Mouse (Mus musculus) adrenal gland, adult (tissue): ENCODE measurements around the gene Mgam.
"Not testable (repeated sequence)": the region's sequence is repeated elsewhere in the genome, so short reads cannot be mapped to it uniquely, and the experiment has no call there.

ENCODE experiments used
- DNase-seq, 2 experiments: peaks; one replicate each; pipeline ENCODE4 v3.0.0; 2022 to 2023; ENCODE audit warnings: low spot score in 1 of 2; ENCODE audit not compliant: inconsistent age in 2 of 2

Gene Mgam

DNA sequence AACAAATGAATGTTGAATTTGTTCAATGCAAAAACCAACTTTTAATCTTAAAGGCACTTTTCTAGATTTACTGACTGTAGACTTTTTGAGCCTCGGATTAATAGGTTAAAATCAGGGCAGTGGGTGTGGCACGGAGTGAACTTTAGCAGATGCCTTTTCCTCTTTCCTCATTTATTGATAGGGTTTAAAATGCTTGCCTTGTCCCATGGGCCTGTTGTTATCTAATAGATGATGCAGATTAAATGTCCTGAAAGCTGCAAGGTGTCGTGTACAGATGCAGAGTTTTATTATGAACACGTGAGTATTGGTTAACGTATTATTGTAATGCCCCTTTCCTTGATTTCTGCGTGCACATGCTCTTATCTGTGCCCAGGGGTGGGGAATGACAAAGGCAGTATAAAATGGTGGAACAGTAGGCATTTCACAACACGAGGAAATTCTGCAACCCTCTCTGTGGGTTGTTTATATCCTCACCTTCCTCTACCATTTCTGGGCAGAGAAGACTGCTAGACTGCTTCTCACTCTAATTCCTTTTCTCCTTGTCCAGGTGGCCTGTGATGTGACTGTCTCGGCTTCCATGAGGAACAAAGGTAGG, at the start of gene Mgam:
TSS of gene Mgam (plus strand) at position 426 of the 595 bp plus-strand sequence.
- DNase-seq = no peak

DNA sequence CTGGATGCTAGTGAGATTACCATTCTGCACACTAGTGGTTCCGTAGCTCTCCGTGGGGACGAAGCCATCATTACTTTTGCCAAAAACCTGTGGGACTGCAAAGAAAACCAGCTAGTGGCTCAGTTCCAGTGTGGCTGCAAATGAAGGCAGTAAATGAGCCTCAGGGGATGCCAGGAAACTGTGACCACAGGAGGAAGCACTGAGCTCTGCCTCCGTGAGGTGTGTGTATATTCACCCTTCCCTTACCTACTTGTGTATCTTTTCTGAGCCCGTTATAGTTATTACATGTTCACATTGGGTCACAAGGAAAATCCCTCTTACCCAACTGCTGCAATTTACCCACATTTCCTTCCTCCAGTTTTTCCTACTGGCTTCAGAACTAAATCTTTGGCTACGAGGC, 44.3 kb upstream of the Mgam start:
- DNase-seq = no peak

DNA sequence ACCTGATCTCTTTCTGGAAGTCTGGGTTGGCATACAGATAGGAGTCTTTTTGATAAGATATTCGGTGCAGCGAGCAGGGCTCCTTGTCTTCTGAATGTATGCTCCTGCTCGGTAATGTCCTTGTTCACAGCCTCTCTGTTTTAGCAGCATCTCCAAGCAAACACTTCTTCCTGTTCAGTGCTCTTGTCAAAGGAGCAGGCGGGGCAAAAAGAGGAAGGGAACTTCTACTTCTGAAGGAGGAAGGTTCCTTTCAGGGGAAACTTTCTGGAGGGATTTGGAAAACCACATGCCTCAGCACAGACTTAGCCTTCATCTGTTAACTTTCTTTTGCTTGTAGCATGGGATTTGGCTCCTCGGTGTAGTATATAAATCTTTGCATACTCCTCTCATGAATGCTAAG, 43.0 kb upstream of the Mgam start, which contains the start of gene Clec5a:
TSS of gene Clec5a (minus strand) at position 177 of the 400 bp plus-strand sequence.
- no peak for DNase-seq

DNA sequence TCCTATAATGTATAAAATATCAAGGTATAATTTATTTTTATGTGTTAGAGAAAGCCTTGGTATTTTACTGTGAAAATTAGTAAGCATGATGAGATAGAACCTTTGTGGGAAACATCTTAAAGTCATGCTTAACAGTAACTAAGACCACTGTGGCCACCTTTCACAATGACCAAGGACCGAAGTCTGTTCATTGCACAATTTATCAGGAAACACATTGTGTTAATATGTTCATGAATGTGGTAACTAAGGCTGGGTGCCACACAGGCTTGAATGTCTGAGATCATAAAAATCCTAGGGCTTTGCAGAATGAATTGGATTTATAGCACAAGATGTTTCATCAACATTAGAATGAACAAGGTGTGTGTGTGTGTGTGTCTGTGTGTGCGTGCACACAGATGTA, 40.3 kb upstream of the Mgam start:
- no peak for DNase-seq

DNA sequence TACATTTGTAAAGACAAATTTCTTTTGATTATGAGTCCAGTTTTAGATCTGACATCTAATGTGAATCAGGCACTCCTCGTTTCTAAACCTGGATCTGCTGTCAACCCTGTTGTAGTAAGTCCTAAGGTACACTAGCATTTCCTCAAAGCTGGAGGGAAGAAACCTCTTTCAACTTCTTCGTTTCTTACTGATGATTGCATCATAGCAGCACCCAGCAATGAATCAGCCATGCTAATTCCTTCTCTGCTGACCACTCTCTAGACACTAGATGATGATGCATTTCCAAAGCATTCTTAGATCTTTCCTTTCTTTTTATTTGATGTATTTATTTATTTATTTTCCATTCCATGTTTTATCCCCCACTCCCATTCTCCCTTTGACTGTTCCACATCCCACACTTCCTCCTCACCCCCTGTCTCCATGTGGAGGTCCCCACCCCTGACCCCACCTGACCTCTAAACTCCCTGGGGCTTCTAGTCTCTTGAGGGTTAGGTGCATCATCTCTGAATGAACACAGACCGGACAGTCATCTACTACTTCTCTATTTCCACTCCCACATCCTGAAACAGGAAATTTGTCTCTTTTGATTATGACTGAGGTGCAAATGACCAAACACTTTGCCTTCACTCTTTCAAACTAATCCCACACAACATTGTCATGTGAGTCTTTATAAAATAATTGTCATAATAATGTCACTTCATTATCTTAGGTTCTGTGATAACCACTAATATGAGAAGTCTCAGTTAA, 33.7 kb upstream of the Mgam start:
- DNase-seq = no peak

DNA sequence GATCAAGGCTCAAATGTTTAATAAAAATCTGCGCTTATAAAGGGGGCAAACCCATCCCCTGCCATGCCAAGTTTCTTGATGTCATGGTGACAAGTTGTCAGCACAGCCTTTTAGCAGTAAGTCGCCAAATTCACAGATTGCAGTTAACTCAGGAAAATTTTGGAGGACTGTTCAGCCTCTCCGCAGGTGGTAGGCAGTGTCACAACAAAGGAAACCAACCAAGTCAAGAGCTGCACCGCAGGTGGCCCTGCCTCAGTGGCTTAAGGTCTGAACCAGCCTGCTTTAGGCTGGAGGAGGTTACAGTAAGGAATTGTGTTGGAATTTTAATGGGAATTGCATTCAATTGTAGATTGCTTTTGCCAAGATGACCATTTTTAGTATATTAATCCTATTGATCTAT, 30.1 kb upstream of the Mgam start:
- DNase-seq = not testable (repeated sequence)

DNA sequence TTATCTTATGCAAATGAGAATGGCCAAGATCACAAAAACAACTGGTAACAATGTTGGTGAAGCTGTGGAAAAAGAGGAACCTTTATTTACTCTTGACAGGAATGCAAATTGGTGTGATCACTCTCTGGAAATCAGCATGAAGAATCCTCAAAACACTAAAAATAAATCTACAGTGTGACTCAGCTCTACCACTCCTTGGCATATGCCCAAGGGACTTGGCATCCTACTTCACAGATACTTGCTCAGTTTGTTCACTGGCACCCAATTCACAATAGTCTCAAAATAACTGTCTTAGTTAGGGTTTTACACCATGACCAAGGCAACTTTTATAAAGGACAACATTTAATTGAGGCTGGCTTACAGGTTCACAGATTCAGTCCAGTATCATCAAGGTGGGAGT, 21.2 kb upstream of the Mgam start:
- DNase-seq = peak; percentile 28 to 82

DNA sequence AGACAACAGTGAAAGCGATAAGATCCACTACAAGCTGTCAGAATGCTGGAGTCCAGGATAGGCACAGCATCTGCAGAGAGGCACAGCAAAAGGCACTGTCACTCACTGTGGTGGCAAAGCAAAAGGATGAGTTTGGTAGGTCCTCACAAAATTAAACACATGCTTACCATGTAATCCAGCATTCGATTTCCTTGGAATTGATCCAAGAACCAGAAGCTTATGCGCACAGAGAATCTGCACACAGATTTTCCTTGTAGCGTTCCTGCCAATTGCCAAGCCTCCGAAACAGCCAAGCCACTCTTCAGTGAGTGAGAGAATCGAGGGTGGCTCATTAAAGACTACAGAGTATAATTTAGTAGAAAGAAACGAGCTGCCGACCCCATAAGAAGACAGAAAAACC, 18.4 kb upstream of the Mgam start:
- no peak for DNase-seq

DNA sequence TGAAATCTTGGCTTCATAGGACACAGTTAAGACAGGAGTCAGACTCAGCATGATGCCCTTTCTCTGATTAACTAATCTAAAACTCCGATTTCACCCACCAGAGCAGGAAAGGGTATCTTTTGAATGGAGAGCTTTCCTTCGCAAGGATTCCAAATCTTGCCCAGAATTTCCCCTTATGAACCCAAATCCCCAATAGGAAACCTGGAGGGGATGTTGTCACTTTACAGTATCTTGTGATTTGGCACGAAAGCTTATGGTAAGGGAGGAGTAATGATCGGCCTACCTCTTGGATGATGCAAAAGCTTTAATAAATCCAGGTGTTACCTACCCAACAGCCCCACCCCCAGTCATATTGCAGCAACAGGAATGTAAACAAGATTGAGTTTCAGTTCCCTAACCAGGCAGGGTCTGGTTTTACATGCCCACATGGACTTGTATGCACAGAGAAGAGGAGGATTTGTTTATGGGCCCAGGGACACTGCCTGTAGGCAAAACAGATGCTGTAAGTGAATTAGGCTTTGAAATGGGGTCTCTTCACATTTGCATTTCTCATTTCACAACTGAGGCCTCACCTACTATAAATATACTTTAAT, 15.3 kb upstream of the Mgam start, which contains the start of gene Tas2r138:
TSS of gene Tas2r138 (minus strand) at position 51 of the 593 bp plus-strand sequence.
- no peak for DNase-seq

DNA sequence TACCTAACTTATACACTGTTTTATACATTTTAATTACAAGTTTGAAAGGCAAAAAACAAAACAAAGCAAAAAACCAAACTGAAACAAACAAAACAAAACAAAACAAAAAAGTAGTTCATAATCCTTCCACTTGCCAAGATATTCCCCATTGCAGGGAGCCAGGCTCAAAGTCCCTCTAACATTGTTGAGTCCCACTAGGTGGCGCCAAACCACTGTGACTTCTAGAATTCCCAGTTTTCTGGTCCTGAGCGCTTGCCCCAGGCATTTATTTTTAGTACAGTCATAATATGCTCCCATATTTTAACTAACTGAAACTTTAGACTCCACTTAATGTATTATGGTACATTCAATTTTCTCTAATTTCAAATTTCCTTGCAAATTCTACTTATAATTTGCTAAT, 10.7 kb upstream of the Mgam start:
- DNase-seq = peak; percentile 64 to 89

DNA sequence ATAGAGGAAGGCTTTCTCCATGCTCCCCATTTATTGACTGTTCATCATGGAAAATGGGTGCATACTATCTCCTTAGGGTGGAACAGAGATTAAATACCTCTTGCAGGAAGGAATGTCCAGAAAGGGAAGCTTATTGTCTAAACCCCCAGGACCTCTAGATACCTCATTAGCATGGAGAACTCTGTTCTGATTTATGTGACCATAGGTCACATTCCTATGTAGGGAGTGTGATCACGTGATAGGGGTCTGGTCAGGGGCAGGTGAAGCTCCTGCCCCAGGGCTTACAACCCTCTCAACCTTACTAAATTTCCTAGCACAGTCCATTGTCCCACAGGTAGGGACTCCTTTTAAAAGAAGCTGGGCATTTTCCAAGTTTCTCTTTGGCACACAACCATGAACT, 2.5 kb upstream of the Mgam start:
- no peak for DNase-seq

DNA sequence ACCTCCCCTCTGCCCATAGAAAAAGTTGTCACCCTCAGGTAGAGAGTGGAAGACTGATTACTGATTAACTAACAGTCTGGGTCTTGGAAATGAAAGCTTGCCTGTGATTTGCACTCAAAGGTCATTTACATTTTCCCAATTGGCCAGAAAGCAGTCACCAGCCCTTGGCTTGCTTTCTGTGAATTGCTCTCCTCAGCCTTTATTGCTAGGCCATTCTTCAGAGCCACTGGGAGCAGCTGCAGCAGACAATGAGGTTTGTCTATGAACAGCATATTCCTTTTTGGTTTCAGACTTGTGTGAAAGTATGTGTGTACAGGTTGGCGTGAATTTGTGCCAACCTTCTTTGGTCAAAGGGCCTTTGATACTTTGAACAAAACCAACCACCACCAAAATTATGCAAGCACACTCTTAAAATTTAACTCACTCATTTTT, 6.0 kb downstream of the Mgam start:
- DNase-seq = no peak

DNA sequence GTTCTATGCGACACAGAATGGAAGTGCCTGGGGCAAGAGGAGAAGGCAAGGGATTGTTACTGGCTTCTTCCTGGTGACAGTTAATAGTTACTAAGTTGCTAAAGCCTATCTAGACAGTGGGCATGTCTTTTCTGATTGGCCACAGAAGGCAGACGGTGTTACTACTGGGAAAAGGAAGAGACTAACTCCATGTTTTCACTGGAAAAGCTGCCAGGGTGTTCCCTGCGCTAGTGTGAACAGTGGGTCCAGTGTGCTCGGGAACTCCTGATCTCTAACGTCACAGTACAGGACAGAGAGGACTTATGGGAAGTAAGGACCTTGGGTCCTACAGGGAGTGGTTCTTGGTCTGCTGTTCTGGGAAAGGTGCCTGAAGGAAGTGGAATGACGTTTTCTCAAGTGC, 6.9 kb downstream of the Mgam start:
- DNase-seq = no peak

DNA sequence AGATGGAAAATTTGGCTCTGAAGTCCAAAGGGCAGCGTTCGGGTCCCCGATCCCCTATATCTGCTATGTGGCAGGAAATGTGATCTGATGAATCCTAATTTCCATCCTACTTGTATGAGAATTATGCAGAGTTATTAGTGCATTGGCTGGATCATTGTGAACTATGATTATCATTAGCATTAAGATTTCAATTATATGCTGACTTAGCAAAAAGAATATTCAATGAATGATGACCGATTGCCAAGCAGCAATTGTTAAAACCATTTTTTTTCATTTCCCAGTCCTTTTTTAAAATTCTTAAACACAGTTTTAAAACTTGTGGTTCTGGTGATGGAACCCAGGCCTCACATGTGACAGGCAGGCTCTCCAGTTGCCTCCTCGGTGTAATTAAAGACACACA, 9.1 kb downstream of the Mgam start:
- DNase-seq = no peak

DNA sequence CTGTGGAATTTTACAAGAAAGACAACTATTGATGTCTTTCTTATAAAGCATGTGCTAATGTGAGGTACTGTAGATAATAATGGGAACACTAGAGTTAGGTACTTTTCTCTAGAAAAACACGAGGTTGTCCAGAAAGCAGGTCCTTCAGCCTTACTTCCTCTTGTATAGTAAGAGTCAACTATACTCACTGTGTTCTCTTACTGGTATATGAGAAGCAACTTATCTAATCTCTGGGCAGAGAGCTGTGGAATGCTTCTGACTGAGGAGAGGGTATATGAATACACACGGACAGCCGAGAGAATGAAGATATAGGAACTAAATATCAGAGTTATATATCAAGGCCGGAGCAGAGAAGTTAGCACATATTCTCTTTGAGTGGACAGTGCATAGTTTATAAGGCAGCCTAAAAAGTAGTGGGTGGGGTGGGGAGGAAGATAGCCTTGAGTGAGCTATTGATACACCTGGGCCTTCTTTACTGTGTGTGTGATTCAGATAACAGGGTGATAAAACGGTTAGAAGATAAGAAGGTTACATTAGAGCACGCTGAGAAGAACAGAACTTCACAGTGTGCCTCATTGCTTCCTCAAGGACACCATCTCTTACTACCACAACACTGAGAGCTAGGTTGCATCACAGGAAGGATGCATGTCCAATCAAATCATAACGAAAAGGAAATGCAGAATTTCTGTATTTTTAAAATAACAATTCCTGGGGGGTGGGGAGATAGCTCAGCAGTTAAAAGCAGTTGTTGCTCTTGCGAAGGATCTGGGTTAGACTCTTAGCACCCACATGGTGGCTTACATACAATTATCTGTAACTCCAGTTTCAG, 12.3 kb downstream of the Mgam start:
- no peak for DNase-seq

DNA sequence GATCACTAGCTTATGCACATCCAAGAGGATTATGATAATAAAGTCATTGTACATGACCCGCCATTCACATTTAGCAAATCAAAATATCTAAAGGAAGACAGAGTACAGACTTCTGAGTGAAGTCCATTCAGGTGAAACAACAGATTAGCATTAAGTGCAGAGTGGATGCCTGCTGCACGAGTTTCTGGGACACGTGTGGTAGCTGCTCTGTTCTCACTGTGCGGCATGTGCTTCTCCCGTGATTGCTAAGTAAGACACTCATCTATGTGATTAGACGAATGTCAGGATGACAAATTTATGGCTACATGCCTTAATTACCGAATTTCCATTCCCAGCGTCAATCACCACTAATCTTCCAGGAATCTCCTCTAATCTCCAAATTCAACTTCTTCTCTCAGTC, 17.1 kb downstream of the Mgam start:
- no peak for DNase-seq

DNA sequence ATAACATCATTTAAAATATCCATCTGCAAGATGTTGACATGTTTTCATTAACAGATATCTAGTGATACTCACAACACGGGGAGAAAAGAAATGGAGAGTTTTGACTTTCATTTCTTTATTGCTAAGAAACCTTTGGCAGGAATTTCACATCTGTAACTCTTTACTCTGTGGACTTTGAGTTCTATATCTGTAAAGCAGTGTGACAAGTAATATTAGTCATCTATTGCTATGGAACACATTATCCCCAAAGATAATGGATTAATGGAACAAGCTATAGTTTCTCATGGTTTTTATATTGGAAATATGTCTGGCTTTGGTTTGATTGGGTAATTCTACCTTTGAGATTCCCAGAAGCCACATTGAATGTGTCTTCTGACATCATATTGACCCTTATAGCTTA, 22.3 kb downstream of the Mgam start:
- DNase-seq = no peak

DNA sequence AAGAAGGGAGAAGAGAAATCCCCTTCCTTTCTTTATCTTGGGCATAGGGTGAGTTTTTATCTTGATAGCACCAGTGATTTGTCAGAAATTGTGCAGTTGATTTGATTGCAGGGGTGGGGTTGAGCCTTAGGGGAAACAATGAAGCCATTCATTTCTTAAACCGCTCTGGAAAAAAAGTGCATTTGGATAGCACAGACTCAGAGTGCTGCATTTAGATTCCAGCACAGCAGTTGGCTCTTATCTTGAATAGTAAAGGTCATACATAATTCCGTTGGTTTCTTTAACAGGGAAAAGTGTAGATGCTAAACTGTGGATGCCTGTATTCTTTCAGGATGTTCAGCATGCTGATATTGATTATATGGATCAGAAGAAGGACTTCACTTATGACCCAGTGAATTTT, 32.3 kb downstream of the Mgam start:
- DNase-seq = no peak

DNA sequence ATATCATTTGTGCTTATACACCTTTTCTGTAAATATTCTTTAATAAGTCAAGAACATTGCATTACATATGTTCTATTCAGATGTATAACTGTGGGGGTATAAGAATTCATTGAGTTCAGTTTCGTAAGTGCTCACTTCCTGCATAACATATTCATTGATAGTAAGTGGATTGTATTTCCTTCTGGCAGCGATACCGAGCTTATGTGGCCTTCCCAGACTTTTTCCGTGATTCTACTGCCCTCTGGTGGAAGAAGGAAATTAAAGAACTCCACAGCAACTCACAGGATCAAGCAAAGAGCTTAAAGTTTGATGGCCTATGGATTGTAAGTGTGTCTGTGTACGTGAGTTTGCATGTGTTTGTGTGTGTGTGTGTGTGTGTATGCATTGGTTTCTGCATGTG, 60.5 kb downstream of the Mgam start:
- DNase-seq = peak; percentile 24 to 89

DNA sequence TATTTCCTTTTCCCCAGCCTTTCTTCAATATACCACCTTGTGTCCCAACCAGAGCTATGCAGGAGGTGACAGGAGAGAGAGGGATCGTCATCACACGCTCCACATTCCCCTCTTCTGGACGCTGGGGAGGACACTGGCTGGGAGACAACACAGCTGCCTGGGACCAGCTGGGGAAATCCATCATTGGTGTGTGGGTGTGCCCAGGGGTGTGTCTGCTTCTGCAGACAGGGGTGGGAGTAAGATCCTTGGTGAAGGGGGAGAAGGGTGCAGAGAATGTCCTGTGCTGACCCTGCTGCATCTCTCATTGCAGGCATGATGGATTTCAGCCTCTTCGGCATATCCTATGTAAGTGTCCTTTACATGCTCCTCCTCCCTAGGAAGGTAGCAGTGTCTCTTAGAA, 63.4 kb downstream of the Mgam start:
- DNase-seq = not testable (repeated sequence)

DNA sequence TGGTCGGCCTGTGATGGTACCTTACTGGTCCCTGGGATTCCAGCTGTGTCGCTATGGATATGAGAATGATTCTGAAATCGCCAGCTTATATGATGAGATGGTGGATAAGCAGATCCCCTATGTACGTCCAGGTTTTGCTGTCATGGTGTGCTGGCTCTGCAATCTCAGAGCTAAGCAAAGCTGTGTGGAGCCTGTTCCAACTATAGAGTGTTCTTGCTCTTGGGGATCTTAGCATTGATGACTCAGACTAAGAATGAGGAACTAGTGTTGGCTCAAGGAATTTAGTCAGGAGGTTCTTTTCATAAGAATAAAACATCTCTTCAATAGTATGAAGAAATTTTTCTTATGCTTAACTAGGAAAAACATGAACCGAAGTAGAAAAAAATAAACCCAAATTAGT, 84.9 kb downstream of the Mgam start:
- DNase-seq = not testable (repeated sequence)
